Mouse (Mus musculus): Measurements from ENCODE around the gene Birc3. TPM values are rescaled to one million over a fixed set of nuclear protein-coding genes. Genes with fewer than 3 reads are reported as not detected.
A peak's percentile ranks its signal among the peaks of the same experiment; 100 is the strongest.

Gene Birc3
- polyA plus RNA-seq (2015; fragmentation: Nextera tagmentation; extraction: Ambion mirVana), result 8.2 and 8.6 TPM in 2 replicates

DNA sequence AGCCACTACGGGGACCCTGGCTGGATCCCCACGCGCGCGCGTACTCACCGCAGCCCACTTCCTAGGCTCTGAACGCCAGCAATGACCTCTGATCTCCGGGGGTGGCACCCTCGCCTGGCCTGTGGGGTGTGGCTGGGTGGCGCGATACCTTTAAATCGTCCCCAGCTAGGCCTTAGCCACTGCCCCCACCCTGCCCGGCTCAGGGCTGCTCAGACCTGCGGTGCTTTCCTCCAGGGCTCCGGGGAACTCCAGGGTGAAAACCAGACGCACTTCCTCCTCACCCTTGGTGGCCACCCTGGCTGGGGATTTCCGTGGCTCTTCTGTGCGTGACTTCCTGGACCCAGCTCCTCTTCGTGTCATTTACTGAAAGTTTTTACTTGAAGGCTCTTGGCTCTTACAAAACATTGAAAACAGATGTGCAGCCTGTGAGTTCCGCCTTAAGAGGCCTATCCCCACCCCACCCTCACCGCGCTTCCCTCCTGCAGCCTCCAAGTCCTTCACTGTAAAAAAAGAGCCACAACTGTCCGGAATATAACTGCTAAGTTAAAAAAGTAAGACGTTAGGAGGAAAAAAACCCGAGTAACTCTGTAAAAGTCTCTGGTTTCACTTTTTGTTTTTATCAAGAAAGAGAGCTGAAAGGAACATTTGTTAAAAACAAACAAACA is at the start of gene Birc3:
TSS of gene Birc3 (minus strand) at position 412 of the 665 bp plus-strand sequence.
- Histone ChIP-seq H3K4me2 (replicated peaks; ENCODE audit: low read depth) (peak within 1 kb of the TSS; percentile 76), H3K27me3 (replicated peaks; ENCODE audit: control insufficient read depth, insufficient read depth, low read length) (no peaks in the 10 kb centered on the region), H3K4me1 (replicated peaks; ENCODE audit: control insufficient read depth, insufficient read depth, low read length) (0 out of 2 replicates have a peak, but pooled peaks cover 2% of the 10 kb centered on the region), H3K9me3 (ENCODE audit: control insufficient read depth) (no peaks in the 10 kb centered on the region), H3K4me3 (ENCODE audit: low read depth, low read length) (peak within 1 kb of the TSS; percentile 59), H3K9ac (ENCODE audit: low read depth, low read length) (peak within 1 kb of the TSS; percentile 85), H3K27ac (ENCODE audit: low read depth, low read length) (peak within 1 kb of the TSS; percentile 95), H3K36me3 (ENCODE audit: control insufficient read depth, insufficient read depth) (no peaks in the 10 kb centered on the region; the same call in 1 of the 2 replicates)
- WGBS, result 2% methylated on average over 26 of the region's 26 CpGs
- peak; percentile 91 for ATAC-seq
- TF ChIP-seq CTCF (IDR thresholded peaks at IDR 0.05; ENCODE audit: low read depth), result no peak

DNA sequence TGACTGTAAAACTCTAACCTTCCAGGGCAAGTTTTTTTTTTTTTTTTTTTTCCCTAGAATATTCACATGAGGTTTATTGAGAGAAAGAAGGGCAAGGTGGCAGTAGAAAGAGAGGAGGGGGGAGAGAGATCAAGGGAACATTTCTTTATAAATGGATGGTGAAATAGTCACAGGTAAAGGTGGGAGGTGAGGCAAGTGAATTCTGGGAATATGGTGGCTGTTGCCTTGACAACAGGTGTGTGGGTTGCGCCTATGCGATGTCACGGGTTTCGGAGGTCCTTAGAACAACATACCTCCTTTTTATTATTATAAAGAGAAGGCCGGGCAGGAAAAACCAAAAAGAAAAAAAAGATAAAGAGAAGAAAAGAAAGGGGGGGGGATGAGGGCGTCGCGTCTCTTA is 41.9 kb upstream of the Birc3 start:
- no peak overlapping the region for H3K27ac ChIP-seq (ENCODE audit: low read depth, low read length)
- 71% methylated on average over 8 of the region's 8 CpGs for WGBS
- no peak overlapping the region for H3K4me3 ChIP-seq (ENCODE audit: low read depth, low read length)

DNA sequence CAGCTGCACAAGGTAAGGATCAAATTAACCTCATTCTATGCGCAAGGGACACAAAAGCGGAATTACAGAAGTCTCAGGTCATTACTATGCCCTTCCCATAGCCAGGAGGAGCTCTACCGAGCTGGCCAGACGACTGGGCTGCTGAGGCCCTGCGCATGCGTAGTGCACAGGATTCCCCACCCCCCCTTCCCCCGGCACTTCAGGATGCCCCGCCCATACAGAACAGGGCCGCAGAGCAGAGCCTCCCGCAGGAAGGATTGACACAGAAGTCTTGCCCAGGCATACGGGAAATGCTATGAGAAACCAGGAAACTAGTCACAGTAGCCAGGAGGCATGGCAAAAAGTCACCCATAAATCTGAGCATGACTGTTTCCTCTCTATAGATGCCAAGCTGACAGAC is 41.5 kb upstream of the Birc3 start:
- WGBS, result 4% methylated on average over 11 of the region's 11 CpGs
- Histone ChIP-seq H3K9me3 (ENCODE audit: control insufficient read depth) (no peaks in the 10 kb centered on the region), H3K4me3 (ENCODE audit: low read depth, low read length) (peak overlapping the region; percentile 35), H3K27ac (ENCODE audit: low read depth, low read length) (no peak overlapping the region), H3K4me1 (replicated peaks; ENCODE audit: control insufficient read depth, insufficient read depth, low read length) (no peaks in the 10 kb centered on the region), H3K27me3 (replicated peaks; ENCODE audit: control insufficient read depth, insufficient read depth, low read length) (no peaks in the 10 kb centered on the region), H3K36me3 (ENCODE audit: control insufficient read depth, insufficient read depth) (no peaks in the 10 kb centered on the region), H3K9ac (ENCODE audit: low read depth, low read length) (no peak overlapping the region), H3K4me2 (replicated peaks; ENCODE audit: low read depth) (peak overlapping the region; percentile 67)
- peak; percentile 96 for ATAC-seq
- TF ChIP-seq CTCF (IDR thresholded peaks at IDR 0.05; ENCODE audit: low read depth), result peak; percentile 66

More for the DNA sequence above, 41.9 kb upstream of the Birc3 start:
- Histone ChIP-seq H3K9me3 (ENCODE audit: control insufficient read depth) (no peaks in the 10 kb centered on the region), H3K4me1 (replicated peaks; ENCODE audit: control insufficient read depth, insufficient read depth, low read length) (no peaks in the 10 kb centered on the region), H3K36me3 (ENCODE audit: control insufficient read depth, insufficient read depth) (no peaks in the 10 kb centered on the region), H3K27me3 (replicated peaks; ENCODE audit: control insufficient read depth, insufficient read depth, low read length) (no peaks in the 10 kb centered on the region), H3K9ac (ENCODE audit: low read depth, low read length) (no peak overlapping the region), H3K4me2 (replicated peaks; ENCODE audit: low read depth) (peak overlapping the region; percentile 67; the same call in 1 of the 2 replicates)
- no peak for TF ChIP-seq CTCF (IDR thresholded peaks at IDR 0.05; ENCODE audit: low read depth)
- 0 out of 2 replicates have a peak, but pooled peaks have one; percentile 9 for ATAC-seq

DNA sequence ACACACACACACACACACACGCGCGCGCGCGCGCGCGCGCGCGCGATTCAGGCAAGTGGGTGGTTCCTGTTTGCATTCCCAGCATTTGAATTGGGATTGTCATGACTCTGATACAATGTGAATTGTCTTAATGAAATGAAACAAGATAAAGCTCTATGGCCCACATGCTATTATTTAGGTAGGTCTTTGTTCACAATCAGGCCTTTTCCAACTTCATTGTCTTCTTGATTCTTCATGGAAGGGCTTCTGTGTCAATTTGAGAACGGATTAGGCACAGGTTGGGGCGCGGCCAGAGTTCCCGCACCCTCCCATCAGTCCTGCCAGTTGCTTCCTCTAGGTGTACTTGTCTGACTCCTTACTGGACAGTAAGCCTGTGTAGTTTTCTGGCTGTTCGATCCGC is 41.0 kb upstream of the Birc3 start:
- Histone ChIP-seq H3K9me3 (ENCODE audit: control insufficient read depth) (no peaks in the 10 kb centered on the region), H3K9ac (ENCODE audit: low read depth, low read length) (no peak overlapping the region), H3K4me2 (replicated peaks; ENCODE audit: low read depth) (peak overlapping the region; percentile 67), H3K4me1 (replicated peaks; ENCODE audit: control insufficient read depth, insufficient read depth, low read length) (no peaks in the 10 kb centered on the region), H3K27me3 (replicated peaks; ENCODE audit: control insufficient read depth, insufficient read depth, low read length) (no peaks in the 10 kb centered on the region), H3K27ac (ENCODE audit: low read depth, low read length) (no peak overlapping the region), H3K36me3 (ENCODE audit: control insufficient read depth, insufficient read depth) (no peaks in the 10 kb centered on the region), H3K4me3 (ENCODE audit: low read depth, low read length) (peak overlapping the region; percentile 35)
- 56% methylated on average over 19 of the region's 19 CpGs for WGBS
- no peak for ATAC-seq
- no peak for TF ChIP-seq CTCF (IDR thresholded peaks at IDR 0.05; ENCODE audit: low read depth)

DNA sequence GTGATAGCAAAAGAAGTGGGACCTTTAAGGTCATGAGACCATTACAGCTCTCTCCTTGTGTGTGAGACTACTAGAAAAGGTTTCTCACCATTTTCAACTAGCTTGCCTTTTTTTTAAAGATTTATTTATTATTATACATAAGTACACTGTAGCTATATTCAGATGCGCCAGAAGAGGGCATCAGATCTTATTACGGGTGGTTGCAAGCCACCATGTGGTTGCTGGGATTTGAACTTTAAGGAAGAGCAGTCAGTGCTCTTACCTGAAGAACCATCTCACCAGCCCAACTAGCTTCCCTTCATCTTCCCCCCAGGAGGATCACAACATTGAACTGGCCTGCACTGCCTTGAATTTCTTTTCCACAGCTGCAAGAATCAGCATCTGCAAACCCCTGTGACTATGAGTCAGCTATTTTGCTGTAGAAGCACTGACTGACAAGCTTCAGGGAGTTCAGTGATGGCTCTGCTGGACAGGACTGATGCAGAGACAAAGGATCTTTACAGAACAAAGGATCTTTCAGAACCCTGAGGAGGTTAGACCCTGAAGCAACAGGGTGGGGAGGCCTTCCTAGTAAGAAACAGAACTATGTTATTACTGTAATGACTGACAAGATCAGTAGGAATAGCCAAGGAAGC is 34.5 kb upstream of the Birc3 start:
- no peak for ATAC-seq
- Histone ChIP-seq H3K36me3 (ENCODE audit: control insufficient read depth, insufficient read depth) (no peaks in the 10 kb centered on the region), H3K9ac (ENCODE audit: low read depth, low read length) (no peak overlapping the region), H3K4me3 (ENCODE audit: low read depth, low read length) (no peak overlapping the region), H3K27ac (ENCODE audit: low read depth, low read length) (no peak overlapping the region), H3K4me1 (replicated peaks; ENCODE audit: control insufficient read depth, insufficient read depth, low read length) (no peaks in the 10 kb centered on the region), H3K27me3 (replicated peaks; ENCODE audit: control insufficient read depth, insufficient read depth, low read length) (no peaks in the 10 kb centered on the region), H3K4me2 (replicated peaks; ENCODE audit: low read depth) (no peak overlapping the region), H3K9me3 (ENCODE audit: control insufficient read depth) (no peaks in the 10 kb centered on the region)
- 0 out of 2 replicates have a peak, but pooled peaks have one; percentile 14 for TF ChIP-seq CTCF (IDR thresholded peaks at IDR 0.05; ENCODE audit: low read depth)
- 92% methylated on average over 2 of the region's 2 CpGs for WGBS

DNA sequence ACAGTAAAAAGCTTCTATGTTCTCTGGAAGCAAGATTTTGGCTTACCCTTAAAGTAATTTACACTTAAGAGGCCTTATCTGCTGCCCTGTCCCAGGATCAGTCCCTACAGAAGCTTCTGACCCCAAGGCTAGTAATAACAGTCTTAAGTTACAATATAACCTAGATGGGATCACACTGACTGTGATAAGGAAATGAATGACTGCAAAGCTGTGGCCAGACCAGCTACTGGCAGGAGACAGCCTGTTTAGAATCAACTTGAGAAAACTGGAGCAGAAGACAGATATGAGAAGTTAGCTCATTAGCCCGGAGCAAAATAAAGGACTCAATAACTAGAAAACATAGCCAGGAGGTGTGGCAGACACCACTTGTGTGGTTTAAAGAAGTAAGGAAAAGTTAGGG is 33.6 kb upstream of the Birc3 start:
- ATAC-seq, result no peak
- Histone ChIP-seq H3K27ac (ENCODE audit: low read depth, low read length) (no peak overlapping the region), H3K9me3 (ENCODE audit: control insufficient read depth) (no peaks in the 10 kb centered on the region), H3K27me3 (replicated peaks; ENCODE audit: control insufficient read depth, insufficient read depth, low read length) (no peaks in the 10 kb centered on the region), H3K9ac (ENCODE audit: low read depth, low read length) (no peak overlapping the region), H3K36me3 (ENCODE audit: control insufficient read depth, insufficient read depth) (no peaks in the 10 kb centered on the region), H3K4me2 (replicated peaks; ENCODE audit: low read depth) (no peak overlapping the region), H3K4me3 (ENCODE audit: low read depth, low read length) (no peak overlapping the region), H3K4me1 (replicated peaks; ENCODE audit: control insufficient read depth, insufficient read depth, low read length) (no peaks in the 10 kb centered on the region)
- TF ChIP-seq CTCF (IDR thresholded peaks at IDR 0.05; ENCODE audit: low read depth), result no peak
- 30% methylated on average over 1 of the region's 1 CpGs for WGBS
